Mouse (Mus musculus) embryonic fibroblast, embryonic 13.5 days (primary cell): ENCODE results near the gene Cdh15.

Experiments
- CTCF ChIP-seq: IDR thresholded peaks from 2 replicates; pipeline ENCODE4 v1.5.1; 2011; ENCODE audit warnings: mild to moderate bottlenecking, control low read depth, low read length, moderate library complexity, borderline replicate concordance; ENCODE audit not compliant: insufficient read depth
- POLR2A ChIP-seq: IDR thresholded peaks from 2 replicates; pipeline ENCODE4 v1.6.1; 2011; ENCODE audit warnings: low read depth, mild to moderate bottlenecking, control low read depth, low read length, moderate library complexity

DNA sequence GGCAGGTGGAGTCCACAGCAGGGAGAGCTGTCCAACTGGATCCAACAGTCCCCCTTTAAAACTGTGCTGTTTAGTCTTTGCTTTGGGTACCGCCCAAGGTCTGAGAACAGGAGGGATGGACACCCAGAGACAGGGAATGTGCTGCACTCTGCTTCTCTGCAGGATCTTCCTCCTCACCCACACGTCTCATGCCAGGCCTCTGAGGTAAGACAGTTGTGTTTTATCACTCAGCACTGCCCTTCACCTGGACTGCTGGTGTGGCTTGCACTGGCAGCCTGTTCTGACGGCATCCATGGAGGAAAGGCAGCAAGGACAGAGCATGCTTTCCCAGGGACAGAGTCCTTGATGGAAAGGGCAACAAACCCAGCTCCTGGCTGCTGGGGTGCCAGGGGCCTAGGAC lies 54.8 kb downstream of the Cdh15 start:
- TF ChIP-seq POLR2A, result no peak
- TF ChIP-seq CTCF, result no peak
